Mouse (Mus musculus) hindbrain, embryonic 12.5 days (tissue): ENCODE measurements at regions not wholly inside any gene's neighbourhood (a gene's known extent, or its start where the extent isn't known, plus 50 kb on each side); places are given as distances from the start of the nearest gene placed in this dataset.

Source experiments
- ATAC-seq: fragments of 200-750 bp; cut with Nextera tagmentation; 2 replicates; pipeline ENCODE4 v1.8.0; 2017; ENCODE audit warnings: moderate TSS enrichment; ENCODE audit not compliant: low FRiP score
- H3K27ac ChIP-seq: fragments of 300-500 bp; sonication (generic); 2 replicates; pipeline ENCODE4 v1.5.1; 2016; ENCODE audit warnings: mild to moderate bottlenecking
- H3K27me3 ChIP-seq: fragments of 300-500 bp; sonication (generic); 2 replicates; pipeline ENCODE4 v1.6.1; 2016; ENCODE audit warnings: mild to moderate bottlenecking
- H3K36me3 ChIP-seq: fragments of 300-500 bp; sonication (generic); 2 replicates; pipeline ENCODE4 v1.6.1; 2016; ENCODE audit warnings: mild to moderate bottlenecking
- H3K4me1 ChIP-seq: fragments of 300-500 bp; sonication (generic); 2 replicates; pipeline ENCODE4 v1.6.1; 2016
- H3K4me2 ChIP-seq: fragments of 300-500 bp; sonication (generic); replicated peaks from 2 replicates; pipeline ENCODE4 v1.6.1; 2016; ENCODE audit warnings: mild to moderate bottlenecking
- H3K4me3 ChIP-seq: fragments of 300-500 bp; sonication (generic); 2 replicates; pipeline ENCODE4 v1.5.1; 2016; ENCODE audit warnings: mild to moderate bottlenecking
- H3K9ac ChIP-seq: fragments of 300-500 bp; sonication (generic); 2 replicates; pipeline ENCODE4 v1.6.1; 2016; ENCODE audit warnings: mild to moderate bottlenecking, moderate library complexity
- H3K9me3 ChIP-seq: fragments of 300-500 bp; sonication (generic); replicated peaks from 2 replicates; pipeline ENCODE4 v1.6.1; 2016; ENCODE audit warnings: mild to moderate bottlenecking
- WGBS: fragments of 180-500 bp; shearing (Covaris S2); methylation state at CpG from one replicate; pipeline ENCODE4 v1.1.7; 2016; 5-methylcytosine and 5-hydroxymethylcytosine counted together

DNA sequence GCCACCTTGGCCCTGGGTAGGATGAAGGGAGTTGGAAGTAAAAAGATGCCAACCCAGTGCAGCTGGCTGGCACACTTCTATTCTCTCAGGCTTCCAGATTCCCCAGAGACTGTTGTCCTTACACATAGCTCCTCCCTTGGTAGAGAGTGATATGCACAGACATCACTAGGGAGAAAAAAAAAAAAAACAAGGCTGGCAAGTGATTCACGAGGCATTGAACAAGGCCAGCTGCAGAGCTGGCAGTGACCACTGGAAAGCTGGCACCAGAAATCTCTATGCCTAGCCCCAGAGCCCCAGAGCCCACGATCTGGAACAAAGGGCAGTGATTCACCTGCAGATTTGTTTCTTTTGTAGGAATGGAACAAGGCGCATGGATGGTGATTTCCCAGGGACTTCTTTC, 249.7 kb downstream of the H2al1j start:
- Histone ChIP-seq H3K4me1 (no peaks in the 10 kb centered on the region), H3K9me3 (no peaks in the 10 kb centered on the region), H3K4me3 (no peak overlapping the region), H3K27me3 (peaks cover 11% of the 10 kb centered on the region; the same call in 1 of the 2 replicates), H3K9ac (no peak overlapping the region), H3K4me2 (no peak overlapping the region), H3K27ac (no peak overlapping the region), H3K36me3 (no peaks in the 10 kb centered on the region)
- no peak for ATAC-seq
- WGBS = 75% methylated on average over 3 of the region's 3 CpGs

DNA sequence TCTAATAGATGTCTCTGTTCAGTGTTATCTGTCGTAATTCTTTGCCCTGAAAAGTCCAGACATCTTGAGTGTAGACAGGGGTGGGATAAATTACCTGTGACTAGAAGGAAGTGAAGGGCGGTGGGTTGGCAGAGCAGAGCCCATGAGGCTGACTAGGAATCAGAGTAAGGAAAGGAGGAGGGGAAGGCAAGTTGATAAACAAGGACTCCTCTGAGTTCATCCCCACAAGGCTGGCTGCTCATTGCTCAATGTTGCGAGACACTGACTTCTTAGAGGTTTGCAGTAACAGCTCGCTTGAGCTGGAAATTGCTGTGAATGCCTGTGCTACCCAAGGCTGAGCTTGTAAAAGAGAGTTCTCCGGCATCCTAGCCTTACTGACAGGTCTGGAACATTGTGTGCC, 257.7 kb downstream of the H2al1j start:
- ATAC-seq = no peak
- Histone ChIP-seq H3K27ac (no peak overlapping the region), H3K4me2 (no peak overlapping the region), H3K9me3 (no peaks in the 10 kb centered on the region), H3K4me3 (no peak overlapping the region), H3K36me3 (no peaks in the 10 kb centered on the region), H3K4me1 (no peaks in the 10 kb centered on the region), H3K27me3 (peaks cover 17% of the 10 kb centered on the region; the same call in 1 of the 2 replicates), H3K9ac (no peak overlapping the region)
- WGBS = 72% methylated on average over 5 of the region's 5 CpGs

DNA sequence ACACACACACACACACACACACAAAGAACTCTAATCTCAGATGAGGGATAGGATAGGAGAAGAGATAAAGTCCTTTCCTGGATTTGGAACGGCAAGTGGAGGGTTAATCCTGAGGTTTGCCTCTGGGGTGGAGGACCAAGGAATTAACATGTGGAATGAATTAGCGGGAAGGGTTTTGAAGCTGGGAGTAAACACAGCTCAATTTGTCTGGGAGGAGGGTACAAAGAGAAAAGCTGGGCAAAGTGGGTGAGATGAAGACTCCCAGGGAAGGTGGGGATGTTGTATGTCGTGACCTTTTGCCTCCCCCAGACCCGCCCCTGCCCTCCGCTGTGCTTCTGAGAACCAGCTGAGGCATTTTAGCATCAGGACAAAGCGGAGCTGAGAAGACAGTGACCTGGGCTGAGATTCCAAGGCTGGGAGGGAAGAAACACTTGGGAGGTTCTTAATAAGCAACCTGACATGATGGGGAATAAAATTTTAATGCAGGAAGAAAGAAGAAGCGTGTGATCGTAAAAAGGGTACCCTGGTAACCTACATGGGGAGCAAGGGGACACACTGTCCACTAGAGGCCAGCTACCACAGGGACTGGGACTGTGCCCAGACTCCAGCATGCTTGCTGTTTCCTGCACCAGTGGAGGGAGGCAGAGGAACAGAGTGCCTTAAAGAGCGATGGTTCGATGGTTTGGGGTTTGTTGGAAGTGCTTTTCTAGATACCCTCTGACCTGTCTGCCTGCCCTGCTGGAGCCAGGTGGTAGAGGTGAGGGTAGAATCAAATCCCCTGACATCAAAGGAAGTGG, 264.0 kb downstream of the H2al1j start:
- Histone ChIP-seq H3K4me3 (no peak overlapping the region), H3K9ac (no peak overlapping the region), H3K36me3 (no peaks in the 10 kb centered on the region), H3K27ac (no peak overlapping the region), H3K27me3 (peaks cover 37% of the 10 kb centered on the region), H3K9me3 (no peaks in the 10 kb centered on the region), H3K4me1 (peaks cover 3% of the 10 kb centered on the region; the same call in 1 of the 2 replicates), H3K4me2 (0 out of 2 replicates have a peak overlapping the region, but pooled peaks have one; percentile 15)
- 23% methylated on average over 10 of the region's 10 CpGs for WGBS
- no peak for ATAC-seq

DNA sequence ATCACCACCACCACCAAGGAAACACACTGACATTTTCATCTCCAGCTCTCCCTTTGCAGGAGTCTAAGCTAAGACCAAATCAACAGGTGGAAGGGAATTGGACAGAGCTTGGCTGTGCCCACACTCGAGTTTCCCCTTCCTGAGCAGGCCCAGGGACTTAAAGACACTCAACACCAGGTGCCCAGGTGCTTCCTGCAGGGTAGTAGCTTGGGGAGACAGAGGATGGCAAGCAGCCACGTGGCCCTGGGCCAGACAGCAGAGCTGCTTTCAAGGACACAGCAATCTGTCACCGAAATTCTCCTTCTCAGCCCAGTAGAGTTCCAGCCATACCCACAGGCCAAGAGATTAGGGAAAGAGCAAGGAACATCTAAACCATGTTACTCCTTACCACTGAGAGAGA, 266.9 kb downstream of the H2al1j start:
- H3K27me3 ChIP-seq = peaks cover 31% of the 10 kb centered on the region
- H3K4me2 ChIP-seq = no peak overlapping the region
- WGBS = 50% methylated on average over 3 of the region's 3 CpGs
- no peak overlapping the region for H3K9ac ChIP-seq
- no peaks in the 10 kb centered on the region for H3K36me3 ChIP-seq
- peaks cover 3% of the 10 kb centered on the region; the same call in 1 of the 2 replicates for H3K4me1 ChIP-seq
- H3K4me3 ChIP-seq = no peak overlapping the region
- H3K9me3 ChIP-seq = no peaks in the 10 kb centered on the region
- ATAC-seq = no peak
- H3K27ac ChIP-seq = no peak overlapping the region

DNA sequence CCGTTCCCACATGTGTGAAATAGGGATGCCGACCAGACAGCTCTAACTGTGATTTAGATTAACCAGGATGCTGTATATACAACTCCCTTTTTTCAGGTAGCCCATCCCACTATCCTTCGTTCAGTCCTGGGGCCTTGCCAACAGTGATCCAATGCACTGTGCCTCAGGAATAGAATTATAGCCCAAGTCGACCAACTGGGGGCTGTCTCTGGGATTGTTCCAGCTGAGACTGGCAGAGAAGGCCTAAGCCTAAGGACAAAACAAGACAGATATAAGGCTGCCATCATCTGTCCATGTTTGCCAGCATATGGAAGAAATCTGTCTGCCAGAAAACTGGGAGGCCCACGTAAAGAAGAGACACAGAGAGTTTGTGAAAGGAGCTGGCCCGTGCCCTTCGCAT, 269.9 kb downstream of the H2al1j start:
- Histone ChIP-seq H3K9me3 (no peaks in the 10 kb centered on the region), H3K27ac (no peak overlapping the region), H3K9ac (no peak overlapping the region), H3K36me3 (no peaks in the 10 kb centered on the region), H3K4me3 (no peak overlapping the region), H3K4me1 (no peaks in the 10 kb centered on the region), H3K4me2 (no peak overlapping the region), H3K27me3 (peaks cover 7% of the 10 kb centered on the region)
- WGBS = 85% methylated on average over 7 of the region's 7 CpGs
- ATAC-seq = no peak

DNA sequence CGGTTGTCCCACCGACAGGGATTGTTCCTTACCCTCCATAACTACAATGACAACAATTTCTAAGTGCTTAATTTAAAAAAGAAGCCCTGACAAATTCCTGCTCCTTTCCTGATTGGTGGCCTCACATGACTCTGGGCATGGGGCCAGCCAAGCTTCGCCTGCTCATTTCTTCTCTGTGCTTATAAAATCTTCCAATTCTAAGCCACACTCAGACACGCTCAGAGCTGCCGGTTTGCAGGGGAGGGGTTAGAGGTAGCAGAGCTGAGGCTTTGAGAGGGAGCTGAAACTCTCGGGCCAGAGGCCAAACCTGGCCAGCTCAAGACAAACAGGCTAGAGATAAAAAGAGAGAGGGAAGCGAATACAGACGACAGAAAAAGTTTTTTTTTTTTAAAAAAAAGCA, 286.6 kb downstream of the H2al1j start:
- 52% methylated on average over 8 of the region's 8 CpGs for WGBS
- no peak for ATAC-seq

DNA sequence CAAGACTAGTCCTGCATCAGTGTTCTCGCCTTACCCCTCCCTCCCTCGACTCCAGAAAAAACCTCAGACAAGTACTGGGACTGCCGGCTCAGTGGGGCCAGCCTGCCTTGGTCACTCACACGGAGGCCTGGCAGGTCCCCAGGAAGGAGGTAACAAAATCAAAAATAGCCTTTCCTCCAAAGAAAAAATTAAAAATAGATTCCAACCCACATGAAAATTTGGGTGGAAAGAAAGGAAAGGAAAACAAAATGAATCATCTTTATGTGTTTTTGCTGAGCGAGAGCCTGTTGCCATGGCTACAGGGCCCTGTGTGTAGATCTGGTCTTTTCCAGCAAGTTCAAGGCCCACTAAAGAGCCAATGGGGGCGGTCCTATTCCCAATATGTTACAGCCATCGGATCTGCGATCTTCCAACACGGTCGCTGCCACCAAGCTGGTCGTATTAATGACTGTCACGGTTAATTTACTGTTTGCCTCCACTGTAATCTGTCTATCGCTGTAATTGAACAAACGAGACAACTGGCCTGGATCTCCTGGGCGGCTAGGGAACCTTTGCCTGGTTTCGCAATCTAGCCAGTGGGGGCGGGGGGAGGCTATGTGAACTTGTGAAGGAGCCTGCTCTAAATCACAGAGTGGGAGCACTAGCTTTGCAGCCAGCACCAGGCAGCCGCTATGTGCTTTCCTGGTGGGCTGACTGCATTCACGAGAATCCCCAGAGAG, 293.6 kb downstream of the H2al1j start:
- H3K27ac ChIP-seq = no peak overlapping the region
- no peaks in the 10 kb centered on the region for H3K36me3 ChIP-seq
- ATAC-seq = no peak; the same call in 1 of the 2 replicates
- no peak overlapping the region for H3K4me3 ChIP-seq
- H3K4me1 ChIP-seq = peaks cover 5% of the 10 kb centered on the region
- no peaks in the 10 kb centered on the region for H3K9me3 ChIP-seq
- H3K27me3 ChIP-seq = peaks cover 10% of the 10 kb centered on the region
- no peak overlapping the region for H3K9ac ChIP-seq
- no peak overlapping the region for H3K4me2 ChIP-seq
- 56% methylated on average over 19 of the region's 19 CpGs for WGBS

More for the DNA sequence above, 286.6 kb downstream of the H2al1j start:
- H3K4me3 ChIP-seq = no peak overlapping the region
- H3K27ac ChIP-seq = no peak overlapping the region
- H3K4me2 ChIP-seq = no peak overlapping the region
- no peak overlapping the region for H3K9ac ChIP-seq
- H3K4me1 ChIP-seq = no peaks in the 10 kb centered on the region
- H3K9me3 ChIP-seq = no peaks in the 10 kb centered on the region
- H3K36me3 ChIP-seq = no peaks in the 10 kb centered on the region
- no peaks in the 10 kb centered on the region; the same call in 1 of the 2 replicates for H3K27me3 ChIP-seq

DNA sequence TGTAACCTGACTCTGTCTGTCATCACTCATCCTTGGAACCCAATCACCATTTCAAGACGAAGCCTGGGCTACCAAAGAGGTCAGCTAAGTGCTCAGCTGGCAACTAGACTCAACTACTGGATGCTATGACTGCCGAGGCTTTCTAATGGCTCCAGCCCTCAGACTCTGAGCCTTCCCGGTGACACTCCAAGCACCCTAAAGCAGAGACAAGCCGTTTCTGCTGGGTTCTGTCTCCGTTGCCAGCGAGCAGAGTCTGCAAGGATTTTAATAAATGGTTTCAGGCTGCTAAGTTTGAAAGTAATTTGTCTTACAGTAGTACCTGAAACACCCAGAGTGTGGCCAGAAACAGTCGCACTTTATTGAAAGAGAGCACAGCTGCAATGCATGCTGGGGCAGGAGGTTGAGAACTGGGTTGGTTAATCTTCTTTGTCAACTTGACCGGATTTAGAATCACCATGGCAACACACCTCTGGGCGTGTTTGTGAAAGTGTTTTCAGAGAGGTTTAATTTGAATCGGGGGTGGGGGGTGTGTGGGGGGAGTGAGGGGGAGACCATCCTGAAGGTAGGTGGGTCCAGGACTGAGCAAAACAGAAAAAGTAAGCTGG, 298.8 kb downstream of the H2al1j start:
- ATAC-seq = no peak
- Histone ChIP-seq H3K4me3 (no peak overlapping the region), H3K9ac (no peak overlapping the region), H3K4me1 (peaks cover 3% of the 10 kb centered on the region), H3K36me3 (no peaks in the 10 kb centered on the region), H3K27ac (no peak overlapping the region), H3K4me2 (no peak overlapping the region), H3K9me3 (no peaks in the 10 kb centered on the region), H3K27me3 (peaks cover 7% of the 10 kb centered on the region; the same call in 1 of the 2 replicates)
- 49% methylated on average over 10 of the region's 10 CpGs for WGBS

DNA sequence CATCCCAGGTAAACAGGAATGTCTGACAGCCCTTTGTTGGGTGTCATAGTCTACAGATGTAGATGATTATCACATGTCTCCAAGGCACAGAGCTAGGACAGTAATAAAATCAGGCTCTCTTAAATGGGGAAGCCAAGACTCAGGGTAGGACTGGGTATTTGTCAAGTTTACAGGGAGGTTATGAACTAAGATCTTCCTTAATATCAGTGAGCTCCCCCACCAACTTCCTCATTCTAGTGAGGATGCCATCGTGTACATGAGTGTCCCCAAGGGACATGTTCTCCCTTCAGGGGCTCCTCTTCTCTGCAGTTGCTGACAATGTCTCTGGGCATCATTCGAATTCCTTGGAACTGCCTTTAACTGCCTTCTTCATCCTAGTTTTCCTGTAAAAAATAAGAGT, 301.7 kb downstream of the H2al1j start:
- Histone ChIP-seq H3K4me3 (no peak overlapping the region), H3K27me3 (peaks cover 14% of the 10 kb centered on the region), H3K4me2 (no peak overlapping the region), H3K27ac (no peak overlapping the region), H3K4me1 (peaks cover 6% of the 10 kb centered on the region), H3K9ac (no peak overlapping the region), H3K9me3 (no peaks in the 10 kb centered on the region), H3K36me3 (no peaks in the 10 kb centered on the region)
- ATAC-seq = no peak
- 80% methylated on average over 2 of the region's 2 CpGs for WGBS

DNA sequence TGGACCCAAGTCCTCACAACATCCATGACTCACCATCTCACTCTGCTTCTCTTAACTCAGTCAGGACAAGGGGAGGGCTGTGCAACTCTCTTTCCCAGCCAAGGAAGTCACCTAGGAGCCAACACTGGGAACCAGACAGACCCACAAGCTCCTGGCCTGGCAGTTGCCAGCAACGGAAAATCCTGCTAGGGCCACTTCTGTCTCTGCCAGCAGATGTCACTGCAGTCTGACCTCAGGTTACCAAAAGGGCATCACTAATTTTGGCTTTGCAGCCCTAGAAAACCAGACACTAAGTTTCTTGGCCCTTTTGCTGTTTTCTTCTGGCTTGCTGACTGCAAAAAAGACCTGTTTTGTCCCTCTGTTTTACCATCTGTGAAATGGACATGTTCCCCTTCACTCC, 302.3 kb downstream of the H2al1j start:
- H3K27me3 ChIP-seq = peaks cover 14% of the 10 kb centered on the region
- H3K9ac ChIP-seq = no peak overlapping the region
- peaks cover 6% of the 10 kb centered on the region for H3K4me1 ChIP-seq
- no peaks in the 10 kb centered on the region for H3K9me3 ChIP-seq
- ATAC-seq = no peak
- WGBS = 18% methylated on average over 1 of the region's 1 CpGs
- no peak overlapping the region for H3K4me3 ChIP-seq
- H3K27ac ChIP-seq = no peak overlapping the region
- H3K36me3 ChIP-seq = no peaks in the 10 kb centered on the region
- H3K4me2 ChIP-seq = no peak overlapping the region

DNA sequence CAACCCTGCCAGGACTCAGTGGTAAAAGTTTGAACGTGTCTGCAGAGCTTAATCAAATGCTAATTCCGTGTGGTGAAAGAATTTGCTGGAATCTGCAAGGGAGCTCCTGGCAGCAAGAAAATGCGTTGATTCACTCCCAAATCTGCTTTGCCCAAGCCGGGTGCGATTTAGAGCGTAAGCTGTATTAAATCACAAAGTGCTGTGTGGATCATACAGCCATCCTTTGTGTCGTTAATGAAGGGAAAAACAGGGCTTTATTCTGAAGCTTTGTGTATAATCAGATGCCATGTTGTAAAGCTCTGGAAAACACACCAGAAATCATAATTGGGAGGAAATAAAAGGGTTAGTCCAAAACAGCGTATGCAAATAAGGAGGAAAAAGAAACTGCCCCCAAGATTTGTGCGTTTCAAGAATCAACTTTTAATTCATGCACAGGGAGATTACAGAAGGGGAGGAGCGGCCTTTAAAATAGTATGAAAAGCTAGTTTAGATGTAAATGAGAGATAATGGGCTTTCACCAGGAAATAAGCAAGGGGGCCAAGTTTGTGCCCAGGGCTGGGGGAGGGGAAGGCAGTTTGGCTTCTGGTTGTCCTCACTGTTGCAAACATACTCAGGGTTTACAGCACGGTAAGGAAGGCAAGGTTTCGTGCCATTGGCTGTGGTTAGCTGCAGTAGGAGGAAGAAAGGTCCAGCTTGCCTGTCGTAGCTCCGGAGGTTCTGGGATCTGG, 303.7 kb downstream of the H2al1j start:
- H3K9me3 ChIP-seq = no peaks in the 10 kb centered on the region
- peak overlapping the region; percentile 45 for H3K4me2 ChIP-seq
- peak; percentile 52; the same call in 1 of the 2 replicates for ATAC-seq
- WGBS = 16% methylated on average over 14 of the region's 14 CpGs
- H3K27ac ChIP-seq = 0 out of 2 replicates have a peak overlapping the region, but pooled peaks have one; percentile 30
- peak overlapping the region; percentile 23; the same call in 1 of the 2 replicates for H3K9ac ChIP-seq
- H3K27me3 ChIP-seq = peaks cover 14% of the 10 kb centered on the region
- H3K4me3 ChIP-seq = no peak overlapping the region
- H3K36me3 ChIP-seq = no peaks in the 10 kb centered on the region
- H3K4me1 ChIP-seq = peaks cover 6% of the 10 kb centered on the region

DNA sequence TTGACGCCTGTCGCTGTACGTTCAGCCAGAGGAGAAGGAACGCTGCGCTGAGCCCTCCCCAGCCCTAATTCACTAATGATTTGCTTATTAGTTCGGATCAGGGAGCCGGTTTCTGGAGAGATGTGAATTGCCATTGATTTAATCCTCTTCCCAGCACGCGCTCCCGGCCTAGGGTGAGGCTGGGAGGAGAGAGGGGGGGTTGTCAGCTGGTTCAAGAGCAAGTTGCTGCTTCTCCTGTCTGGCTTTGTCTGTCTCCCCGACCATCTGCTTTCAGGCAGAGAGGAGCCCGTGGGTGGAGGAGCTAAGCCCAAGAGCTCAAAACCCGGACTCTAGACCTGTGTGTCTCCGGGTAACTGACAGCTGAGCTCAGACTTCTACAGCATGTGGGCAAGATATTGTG, 304.4 kb downstream of the H2al1j start:
- 0 out of 2 replicates have a peak overlapping the region, but pooled peaks have one; percentile 30 for H3K27ac ChIP-seq
- H3K27me3 ChIP-seq = peaks cover 14% of the 10 kb centered on the region
- H3K9me3 ChIP-seq = no peaks in the 10 kb centered on the region
- H3K4me3 ChIP-seq = no peak overlapping the region
- ATAC-seq = peak; percentile 50
- H3K36me3 ChIP-seq = no peaks in the 10 kb centered on the region
- peak overlapping the region; percentile 45 for H3K4me2 ChIP-seq
- H3K9ac ChIP-seq = peak overlapping the region; percentile 23; the same call in 1 of the 2 replicates
- 26% methylated on average over 14 of the region's 14 CpGs for WGBS
- H3K4me1 ChIP-seq = peaks cover 6% of the 10 kb centered on the region
